Mouse (Mus musculus) testis, adult 2 months (tissue): ENCODE results near the gene Ddb1. TPM values are rescaled to one million over a fixed set of nuclear protein-coding genes. Genes with fewer than 3 reads are reported as not detected.

Source experiments
- H3K27ac ChIP-seq: fragments of 200-500 bp; 2 replicates; pipeline ENCODE4 v1.5.1; 2012; ENCODE audit warnings: low read depth, low read length; ENCODE audit not compliant: control insufficient read depth, insufficient read depth
- H3K27me3 ChIP-seq: fragments of 200-500 bp; 2 replicates; pipeline ENCODE4 v1.6.1; 2012; ENCODE audit warnings: mild to moderate bottlenecking, low read length, moderate library complexity; ENCODE audit not compliant: control insufficient read depth, insufficient read depth
- H3K36me3 ChIP-seq: fragments of 200-500 bp; 2 replicates; pipeline ENCODE4 v1.6.1; 2012; ENCODE audit warnings: mild to moderate bottlenecking, low read length; ENCODE audit not compliant: control insufficient read depth, insufficient read depth
- H3K4me1 ChIP-seq: fragments of 200-500 bp; 2 replicates; pipeline ENCODE4 v1.6.1; 2012; ENCODE audit warnings: low read length; ENCODE audit not compliant: control insufficient read depth, insufficient read depth
- H3K4me3 ChIP-seq: fragments of 200-500 bp; 2 replicates; pipeline ENCODE4 v1.5.1; 2012; ENCODE audit warnings: low read depth, mild to moderate bottlenecking, low read length, moderate library complexity, mixed read lengths; ENCODE audit not compliant: control insufficient read depth
- CTCF ChIP-seq: fragments of 200-500 bp; IDR thresholded peaks from 2 replicates; pipeline ENCODE4 v1.5.1; 2012; ENCODE audit warnings: low read depth, mild to moderate bottlenecking, inconsistent platforms, low read length, moderate library complexity; ENCODE audit not compliant: control insufficient read depth, insufficient read depth, insufficient replicate concordance
- POLR2A ChIP-seq: fragments of 200-500 bp; IDR thresholded peaks from 2 replicates; pipeline ENCODE4 v1.6.1; 2012; ENCODE audit warnings: low read depth, mild to moderate bottlenecking, inconsistent platforms, low read length, moderate library complexity; ENCODE audit not compliant: control insufficient read depth
- polyA plus RNA-seq: library from polyadenylated mRNA; depleted of rRNA; stranded (reverse); fragments of >200 nt; gene quantifications from 2 replicates; pipeline ENCODE4 v1.2.3, GENCODE M21; 2012

Ddb1 gene
- polyA plus RNA-seq, 1 experiment: 95.5 TPM

GRCm38 (mm10) chr19:10580761-10581160, 24.4 kb upstream of the Ddb1 start:
- Histone ChIP-seq H3K27me3 (no peaks in the 10 kb centered on the region), H3K27ac (no peak overlapping the region), H3K4me1 (peaks cover 2% of the 10 kb centered on the region), H3K36me3 (no peaks in the 10 kb centered on the region; the same call in 1 of the 2 replicates), H3K4me3 (no peak overlapping the region)
- TF ChIP-seq CTCF: no peak
- TF ChIP-seq POLR2A: no peak

- Histone ChIP-seq H3K4me3 (no peak overlapping the region), H3K36me3 (no peaks in the 10 kb centered on the region; the same call in 1 of the 2 replicates), H3K27ac (no peak overlapping the region), H3K27me3 (no peaks in the 10 kb centered on the region), H3K4me1 (peaks cover 2% of the 10 kb centered on the region)
- no peak for TF ChIP-seq POLR2A
- no peak for TF ChIP-seq CTCF
Measured at GRCm38 (mm10) chr19:10581984-10582383, 23.1 kb upstream of the Ddb1 start.

- Histone ChIP-seq H3K4me1 (no peaks in the 10 kb centered on the region; the same call in 1 of the 2 replicates), H3K36me3 (no peaks in the 10 kb centered on the region; the same call in none of the 2 replicates), H3K27me3 (no peaks in the 10 kb centered on the region), H3K27ac (no peak overlapping the region), H3K4me3 (no peak overlapping the region)
- TF ChIP-seq POLR2A (no peak), CTCF (no peak)
Measured at GRCm38 (mm10) chr19:10583550-10584146, 21.5 kb upstream of the Ddb1 start.

- no peak overlapping the region for H3K27ac ChIP-seq
- H3K27me3 ChIP-seq: no peaks in the 10 kb centered on the region
- H3K4me3 ChIP-seq: no peak overlapping the region
- TF ChIP-seq CTCF: no peak
- no peak for TF ChIP-seq POLR2A
- no peaks in the 10 kb centered on the region; the same call in none of the 2 replicates for H3K36me3 ChIP-seq
- H3K4me1 ChIP-seq: no peaks in the 10 kb centered on the region
Measured at GRCm38 (mm10) chr19:10585112-10585511, 20.0 kb upstream of the Ddb1 start.

- TF ChIP-seq POLR2A (no peak), CTCF (no peak)
- Histone ChIP-seq H3K36me3 (no peaks in the 10 kb centered on the region; the same call in none of the 2 replicates), H3K4me3 (no peak overlapping the region), H3K27ac (no peak overlapping the region), H3K27me3 (no peaks in the 10 kb centered on the region), H3K4me1 (no peaks in the 10 kb centered on the region)
Measured at GRCm38 (mm10) chr19:10587231-10587630, 17.9 kb upstream of the Ddb1 start.

GRCm38 (mm10) chr19:10589127-10589857, 15.8 kb upstream of the Ddb1 start:
- H3K4me3 ChIP-seq: no peak overlapping the region
- H3K4me1 ChIP-seq: no peaks in the 10 kb centered on the region
- no peaks in the 10 kb centered on the region; the same call in 1 of the 2 replicates for H3K36me3 ChIP-seq
- H3K27ac ChIP-seq: no peak overlapping the region
- no peaks in the 10 kb centered on the region for H3K27me3 ChIP-seq
- TF ChIP-seq POLR2A: no peak
- TF ChIP-seq CTCF: no peak

GRCm38 (mm10) chr19:10590301-10590700, 14.8 kb upstream of the Ddb1 start:
- no peaks in the 10 kb centered on the region for H3K27me3 ChIP-seq
- no peaks in the 10 kb centered on the region for H3K4me1 ChIP-seq
- no peak overlapping the region for H3K4me3 ChIP-seq
- H3K27ac ChIP-seq: no peak overlapping the region
- TF ChIP-seq CTCF (no peak), POLR2A (no peak)
- H3K36me3 ChIP-seq: peaks cover 2% of the 10 kb centered on the region
